Mouse (Mus musculus): Measurements from ENCODE around the gene Iqcd. TPM values are rescaled to one million over a fixed set of nuclear protein-coding genes. Genes with fewer than 3 reads are reported as not detected.

The Iqcd gene
- polyA plus RNA-seq, 1 experiment from 2014 or later: 1.7 TPM

DNA sequence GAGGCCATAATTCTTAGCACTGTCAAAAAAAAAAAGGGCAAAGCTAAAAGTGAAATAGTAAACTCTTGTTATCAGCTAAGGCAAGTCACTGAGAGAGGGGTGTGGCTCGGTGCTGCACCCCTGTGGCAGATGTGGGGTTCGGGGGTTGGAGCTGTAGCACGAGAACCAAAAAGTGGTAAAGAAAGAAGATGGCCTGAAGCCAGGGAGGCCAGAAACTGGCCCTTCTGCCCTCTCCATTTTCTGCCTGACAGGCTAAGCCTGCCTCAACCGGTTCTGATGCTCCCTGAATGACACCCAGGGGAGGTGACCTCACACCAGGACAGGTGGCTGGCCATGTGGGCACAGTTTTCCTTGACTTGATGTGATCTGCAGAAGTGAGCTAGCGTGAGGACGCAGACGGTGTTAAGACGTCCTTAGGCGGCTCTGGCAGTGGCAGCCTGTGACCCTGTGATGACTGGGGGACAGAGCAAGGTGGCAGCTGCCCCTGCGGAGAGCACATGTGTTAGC lies 10.8 kb upstream of the Iqcd start:
- Histone ChIP-seq H3K4me1 (ENCODE audit: control insufficient read depth, insufficient read depth, low read length) (peaks cover 22% of the 10 kb centered on the region), H3K9ac (ENCODE audit: low read depth, low read length) (no peak overlapping the region), H3K4me2 (ENCODE audit: low read depth, low read length) (0 out of 2 replicates have a peak overlapping the region, but pooled peaks have one; percentile 8), H3K36me3 (ENCODE audit: control insufficient read depth, insufficient read depth, low read length) (peaks cover 30% of the 10 kb centered on the region), H3K4me3 (ENCODE audit: low read depth, low read length) (no peak overlapping the region), H3K9me3 (ENCODE audit: control insufficient read depth, low read length) (no peaks in the 10 kb centered on the region), H3K27me3 (replicated peaks; ENCODE audit: control insufficient read depth, insufficient read depth, low read length) (no peaks in the 10 kb centered on the region), H3K27ac (replicated peaks; ENCODE audit: low read depth, low read length) (peak overlapping the region; percentile 74)
- peak; percentile 28; the same call in 1 of the 2 replicates for ATAC-seq (ENCODE audit: low read depth)
- 37% methylated on average over 10 of the region's 10 CpGs for WGBS
- DNase-seq (ENCODE audit: low spot score): no peak

DNA sequence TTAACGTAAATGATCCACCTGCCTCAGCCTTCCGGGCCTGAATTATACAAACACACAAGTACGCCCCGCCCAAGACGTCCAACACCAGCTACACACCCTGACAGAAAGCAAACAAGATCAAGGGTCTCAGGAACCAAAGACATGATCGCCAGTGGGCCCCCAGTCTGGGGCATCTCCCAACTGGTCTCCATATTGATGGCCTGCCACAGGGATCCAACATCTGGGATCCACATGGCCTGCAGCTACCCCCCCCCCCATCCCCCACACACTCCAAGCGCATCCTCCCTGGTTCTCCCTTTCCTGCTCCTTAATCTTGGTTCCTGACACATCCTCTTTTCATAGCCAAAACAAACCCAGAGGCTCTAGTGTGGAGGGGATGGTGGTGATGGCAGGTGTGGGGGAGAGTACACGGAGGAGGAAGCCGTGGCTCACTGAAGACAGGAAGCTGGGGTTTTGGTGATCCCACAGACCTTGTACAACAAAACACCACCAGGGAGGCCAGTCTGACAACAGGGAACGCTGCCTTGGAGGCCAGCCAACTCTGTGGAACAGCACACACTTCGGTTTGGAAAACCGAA lies 10.2 kb upstream of the Iqcd start:
- H3K4me3 ChIP-seq (ENCODE audit: low read depth, low read length): 0 out of 2 replicates have a peak overlapping the region, but pooled peaks have one; percentile 2
- DNase-seq (ENCODE audit: low spot score) (peak; percentile 79), ATAC-seq (ENCODE audit: low read depth) (peak; percentile 31; the same call in 1 of the 2 replicates)
- H3K27me3 ChIP-seq (replicated peaks; ENCODE audit: control insufficient read depth, insufficient read depth, low read length): no peaks in the 10 kb centered on the region
- peaks cover 22% of the 10 kb centered on the region for H3K4me1 ChIP-seq (ENCODE audit: control insufficient read depth, insufficient read depth, low read length)
- peak overlapping the region; percentile 26; the same call in 1 of the 2 replicates for H3K9ac ChIP-seq (ENCODE audit: low read depth, low read length)
- H3K9me3 ChIP-seq (ENCODE audit: control insufficient read depth, low read length): no peaks in the 10 kb centered on the region
- H3K27ac ChIP-seq (replicated peaks; ENCODE audit: low read depth, low read length): peak overlapping the region; percentile 74
- 18% methylated on average over 12 of the region's 12 CpGs for WGBS
- H3K36me3 ChIP-seq (ENCODE audit: control insufficient read depth, insufficient read depth, low read length): peaks cover 36% of the 10 kb centered on the region
- H3K4me2 ChIP-seq (ENCODE audit: low read depth, low read length): peak overlapping the region; percentile 8; the same call in 1 of the 2 replicates

DNA sequence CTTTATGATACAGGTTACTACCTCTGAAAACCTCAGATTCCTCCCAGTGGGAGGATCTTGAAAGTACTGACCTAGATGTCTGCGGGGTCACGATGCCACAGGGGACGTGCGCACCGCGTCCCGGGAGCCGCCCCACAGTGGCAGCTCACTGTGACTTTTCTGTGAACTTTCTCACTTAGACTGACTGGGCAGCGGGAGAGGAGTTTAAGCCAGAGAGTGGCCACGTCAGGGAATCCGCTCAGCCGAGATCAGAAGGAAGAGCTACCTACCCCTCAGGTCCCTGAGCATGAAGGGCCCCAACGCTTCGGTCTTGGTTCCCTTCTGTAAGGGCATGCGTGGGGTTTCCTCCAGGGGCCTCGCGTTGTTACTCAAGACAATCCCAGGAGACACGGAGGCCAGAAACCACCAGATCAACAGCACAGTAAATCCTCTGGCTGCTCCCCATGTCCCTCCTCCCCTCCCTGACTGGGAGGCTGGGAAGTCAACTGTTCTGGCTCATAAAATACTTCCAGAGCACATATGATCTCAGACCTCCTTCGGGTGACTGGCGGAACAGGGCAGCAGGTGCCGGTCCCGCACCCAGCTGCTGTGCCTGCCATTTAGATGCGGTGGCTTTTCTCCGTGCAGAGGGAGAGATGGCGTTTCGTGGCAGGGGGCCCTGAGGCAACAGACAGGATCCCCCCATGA lies 9.5 kb upstream of the Iqcd start:
- H3K36me3 ChIP-seq (ENCODE audit: control insufficient read depth, insufficient read depth, low read length): peaks cover 44% of the 10 kb centered on the region
- H3K9me3 ChIP-seq (ENCODE audit: control insufficient read depth, low read length): no peaks in the 10 kb centered on the region
- H3K4me3 ChIP-seq (ENCODE audit: low read depth, low read length): no peak overlapping the region
- DNase-seq (ENCODE audit: low spot score) (peak; percentile 87), ATAC-seq (ENCODE audit: low read depth) (peak; percentile 62)
- H3K27me3 ChIP-seq (replicated peaks; ENCODE audit: control insufficient read depth, insufficient read depth, low read length): no peaks in the 10 kb centered on the region
- peak overlapping the region; percentile 74 for H3K27ac ChIP-seq (replicated peaks; ENCODE audit: low read depth, low read length)
- H3K4me2 ChIP-seq (ENCODE audit: low read depth, low read length): peak overlapping the region; percentile 8; the same call in 1 of the 2 replicates
- H3K9ac ChIP-seq (ENCODE audit: low read depth, low read length): peak overlapping the region; percentile 26; the same call in 1 of the 2 replicates
- peaks cover 22% of the 10 kb centered on the region for H3K4me1 ChIP-seq (ENCODE audit: control insufficient read depth, insufficient read depth, low read length)
- WGBS: 24% methylated on average over 23 of the region's 26 CpGs

- no peaks in the 10 kb centered on the region for H3K9me3 ChIP-seq (ENCODE audit: control insufficient read depth, low read length)
- 86% methylated on average over 25 of the region's 26 CpGs for WGBS
- peaks cover 22% of the 10 kb centered on the region for H3K4me1 ChIP-seq (ENCODE audit: control insufficient read depth, insufficient read depth, low read length)
- H3K27ac ChIP-seq (replicated peaks; ENCODE audit: low read depth, low read length): peak overlapping the region; percentile 74; the same call in 1 of the 2 replicates
- peak overlapping the region; percentile 8; the same call in 1 of the 2 replicates for H3K4me2 ChIP-seq (ENCODE audit: low read depth, low read length)
- H3K36me3 ChIP-seq (ENCODE audit: control insufficient read depth, insufficient read depth, low read length): peaks cover 50% of the 10 kb centered on the region
- H3K9ac ChIP-seq (ENCODE audit: low read depth, low read length): no peak overlapping the region
- ATAC-seq (ENCODE audit: low read depth): no peak
- no peaks in the 10 kb centered on the region for H3K27me3 ChIP-seq (replicated peaks; ENCODE audit: control insufficient read depth, insufficient read depth, low read length)
- no peak for DNase-seq (ENCODE audit: low spot score)
- no peak overlapping the region for H3K4me3 ChIP-seq (ENCODE audit: low read depth, low read length)
These were observed 8.8 kb upstream of the Iqcd start for GRCm38 (mm10) chr5:120579898-120580626.

DNA sequence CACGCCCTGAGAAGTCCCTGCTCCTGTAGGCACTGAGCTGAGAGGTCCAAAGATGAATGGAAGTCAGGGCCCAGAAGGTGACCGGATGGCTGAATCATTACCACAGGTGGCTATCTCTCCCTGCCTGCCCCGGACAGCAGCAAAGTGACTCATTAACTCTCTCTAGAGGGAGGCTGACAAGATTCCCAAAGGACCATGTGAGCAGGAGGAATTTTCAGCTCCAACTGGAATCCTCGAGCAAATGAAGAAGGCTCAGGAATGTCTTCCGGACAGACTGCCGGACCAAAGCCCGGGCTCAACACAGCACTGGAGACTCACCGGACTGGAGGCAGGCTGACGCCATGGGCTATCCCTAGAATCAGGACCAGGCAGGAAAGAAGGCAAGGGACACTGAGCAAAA lies 6.8 kb upstream of the Iqcd start:
- H3K9ac ChIP-seq (ENCODE audit: low read depth, low read length): no peak overlapping the region
- no peak overlapping the region for H3K4me2 ChIP-seq (ENCODE audit: low read depth, low read length)
- ATAC-seq (ENCODE audit: low read depth) (no peak), DNase-seq (ENCODE audit: low spot score) (no peak)
- peaks cover 30% of the 10 kb centered on the region for H3K4me1 ChIP-seq (ENCODE audit: control insufficient read depth, insufficient read depth, low read length)
- H3K4me3 ChIP-seq (ENCODE audit: low read depth, low read length): no peak overlapping the region
- WGBS: 86% methylated on average over 9 of the region's 9 CpGs
- H3K27ac ChIP-seq (replicated peaks; ENCODE audit: low read depth, low read length): no peak overlapping the region
- H3K27me3 ChIP-seq (replicated peaks; ENCODE audit: control insufficient read depth, insufficient read depth, low read length): no peaks in the 10 kb centered on the region
- H3K36me3 ChIP-seq (ENCODE audit: control insufficient read depth, insufficient read depth, low read length): peaks cover 51% of the 10 kb centered on the region
- H3K9me3 ChIP-seq (ENCODE audit: control insufficient read depth, low read length): no peaks in the 10 kb centered on the region

- Histone ChIP-seq H3K4me1 (ENCODE audit: control insufficient read depth, insufficient read depth, low read length) (peaks cover 27% of the 10 kb centered on the region), H3K27me3 (replicated peaks; ENCODE audit: control insufficient read depth, insufficient read depth, low read length) (no peaks in the 10 kb centered on the region), H3K4me2 (ENCODE audit: low read depth, low read length) (no peak overlapping the region), H3K27ac (replicated peaks; ENCODE audit: low read depth, low read length) (no peak overlapping the region), H3K36me3 (ENCODE audit: control insufficient read depth, insufficient read depth, low read length) (peaks cover 51% of the 10 kb centered on the region), H3K9ac (ENCODE audit: low read depth, low read length) (no peak overlapping the region), H3K9me3 (ENCODE audit: control insufficient read depth, low read length) (no peaks in the 10 kb centered on the region), H3K4me3 (ENCODE audit: low read depth, low read length) (no peak overlapping the region)
- ATAC-seq (ENCODE audit: low read depth) (no peak), DNase-seq (ENCODE audit: low spot score) (no peak)
- WGBS: 95% methylated on average over 4 of the region's 4 CpGs
These were observed 5.3 kb upstream of the Iqcd start for GRCm38 (mm10) chr5:120583511-120583910.

GRCm38 (mm10) chr5:120584968-120585367 lies 3.8 kb upstream of the Iqcd start:
- Histone ChIP-seq H3K9me3 (ENCODE audit: control insufficient read depth, low read length) (no peaks in the 10 kb centered on the region), H3K36me3 (ENCODE audit: control insufficient read depth, insufficient read depth, low read length) (peaks cover 50% of the 10 kb centered on the region), H3K9ac (ENCODE audit: low read depth, low read length) (no peak overlapping the region), H3K4me1 (ENCODE audit: control insufficient read depth, insufficient read depth, low read length) (peaks cover 13% of the 10 kb centered on the region), H3K27me3 (replicated peaks; ENCODE audit: control insufficient read depth, insufficient read depth, low read length) (no peaks in the 10 kb centered on the region), H3K4me2 (ENCODE audit: low read depth, low read length) (no peak overlapping the region), H3K27ac (replicated peaks; ENCODE audit: low read depth, low read length) (no peak overlapping the region), H3K4me3 (ENCODE audit: low read depth, low read length) (no peak overlapping the region)
- no peak for DNase-seq (ENCODE audit: low spot score)
- 49% methylated on average over 15 of the region's 15 CpGs for WGBS
- no peak for ATAC-seq (ENCODE audit: low read depth)

DNA sequence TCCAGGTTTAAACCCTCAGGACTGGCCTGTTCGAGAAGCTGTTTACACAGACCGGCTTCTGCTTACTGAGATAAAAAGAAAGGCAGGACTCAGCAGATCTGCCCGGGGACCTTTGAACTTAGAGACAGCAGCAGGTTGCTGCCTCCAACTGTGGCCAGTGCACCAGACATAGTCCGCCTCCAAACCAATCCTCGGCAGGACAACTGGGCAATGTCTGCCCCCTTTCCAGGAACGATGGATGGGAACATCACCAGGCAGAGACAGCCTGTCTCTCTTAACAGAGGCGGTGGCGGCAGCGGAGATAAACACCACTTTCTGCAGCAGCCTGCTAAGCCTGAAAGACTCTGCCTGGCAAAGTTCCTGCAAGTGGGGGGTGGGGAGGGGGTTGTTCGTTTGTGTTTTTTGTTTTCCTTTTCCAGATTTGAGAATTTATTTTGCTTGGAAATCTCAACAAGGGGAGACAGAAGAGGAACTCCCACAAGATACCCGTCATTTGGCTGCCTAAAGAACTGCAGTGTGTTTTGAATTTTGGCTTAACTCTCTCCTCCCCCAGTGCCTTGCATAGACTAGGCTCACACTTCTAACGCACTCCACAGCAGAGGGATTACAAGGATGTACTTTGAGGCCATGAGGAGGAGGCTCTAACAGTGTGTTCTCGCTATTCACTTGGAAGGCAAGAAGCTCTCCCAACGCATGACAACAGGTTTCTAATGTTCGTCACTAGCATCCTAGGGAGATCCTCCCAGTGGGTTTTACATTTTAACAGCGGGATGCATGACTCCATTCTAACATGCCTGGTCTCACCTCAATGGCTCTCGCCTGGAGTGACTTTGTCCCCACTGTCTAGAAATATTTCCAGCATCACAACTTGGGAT lies 1.8 kb upstream of the Iqcd start:
- Histone ChIP-seq H3K4me2 (ENCODE audit: low read depth, low read length) (peak overlapping the region; percentile 99), H3K4me1 (ENCODE audit: control insufficient read depth, insufficient read depth, low read length) (peaks cover 11% of the 10 kb centered on the region), H3K36me3 (ENCODE audit: control insufficient read depth, insufficient read depth, low read length) (peaks cover 31% of the 10 kb centered on the region), H3K27me3 (replicated peaks; ENCODE audit: control insufficient read depth, insufficient read depth, low read length) (no peaks in the 10 kb centered on the region), H3K27ac (replicated peaks; ENCODE audit: low read depth, low read length) (peak overlapping the region; percentile 53), H3K9ac (ENCODE audit: low read depth, low read length) (peak overlapping the region; percentile 83), H3K4me3 (ENCODE audit: low read depth, low read length) (peak overlapping the region; percentile 89), H3K9me3 (ENCODE audit: control insufficient read depth, low read length) (no peaks in the 10 kb centered on the region)
- WGBS: 10% methylated on average over 17 of the region's 17 CpGs
- ATAC-seq (ENCODE audit: low read depth): no peak
- peak; percentile 73 for DNase-seq (ENCODE audit: low spot score)

Measured in embryonic facial prominence, embryonic 14.5 days (tissue).